Mouse (Mus musculus) kidney, postnatal 36 days (tissue): ENCODE results near the gene Gsta3.
"Not testable (repeated sequence)": the region's sequence is repeated elsewhere in the genome, so short reads cannot be mapped to it uniquely, and the experiment has no call there.

Experiments
- DNase-seq, 2 experiments: peaks; one replicate each; pipeline ENCODE4 v3.0.0; 2021 to 2022; ENCODE audit warnings: mixed read lengths in 2 of 2

The Gsta3 gene

DNA sequence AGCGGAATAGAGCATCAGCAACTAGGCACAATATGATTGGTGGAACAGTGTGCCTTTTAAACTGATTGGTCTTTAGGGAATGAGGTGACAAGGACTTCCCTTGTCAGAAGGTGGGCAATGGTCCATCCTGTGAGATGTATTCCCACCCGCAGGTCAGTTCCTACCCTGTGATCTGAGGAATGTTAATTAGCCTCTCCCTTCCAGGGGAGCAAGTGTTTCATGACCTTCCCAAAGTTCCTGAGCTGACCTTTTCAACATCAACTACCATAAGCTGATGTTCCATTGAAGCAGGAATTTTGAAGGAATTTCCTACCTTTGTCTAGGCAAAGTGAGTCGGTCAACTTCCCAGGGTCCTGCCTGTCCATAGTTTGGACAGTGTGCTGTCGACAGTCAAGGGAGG lies 13.5 kb downstream of the Gsta3 start:
- no peak for DNase-seq

DNA sequence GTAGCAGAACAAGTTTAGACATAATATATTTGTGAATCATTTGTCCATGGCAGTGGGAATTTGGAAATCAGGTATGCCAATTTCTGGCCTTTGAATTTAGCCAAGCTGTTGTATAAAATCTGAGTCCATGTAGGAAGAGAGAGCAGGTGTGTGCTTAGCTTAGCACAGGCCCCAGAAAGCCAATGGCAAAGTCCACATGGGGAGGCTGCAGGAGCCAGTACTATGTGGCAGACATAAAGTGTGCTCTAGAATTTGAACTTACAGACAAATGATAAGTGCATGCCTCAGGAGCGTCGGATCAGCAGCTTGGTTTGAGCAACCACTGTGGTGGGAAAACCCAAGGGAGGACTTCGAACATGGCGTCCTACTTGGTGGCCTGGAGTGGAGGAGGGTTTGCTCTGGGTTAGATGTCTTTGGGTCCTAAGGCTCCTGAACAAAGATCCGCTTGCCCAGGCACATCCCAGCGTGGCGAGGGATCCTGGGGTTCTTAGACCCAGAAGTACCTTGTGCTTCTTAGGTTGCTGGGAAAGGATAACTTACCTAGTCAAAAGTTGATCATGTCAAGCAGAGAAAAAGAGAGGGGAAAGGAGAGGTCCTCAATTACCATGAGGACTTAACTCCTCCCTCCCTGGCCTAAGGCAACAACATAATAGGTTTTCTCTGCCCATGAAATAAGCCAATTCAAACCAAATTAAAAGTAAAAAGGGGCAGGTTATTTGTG lies 15.4 kb downstream of the Gsta3 start:
- no peak for DNase-seq

DNA sequence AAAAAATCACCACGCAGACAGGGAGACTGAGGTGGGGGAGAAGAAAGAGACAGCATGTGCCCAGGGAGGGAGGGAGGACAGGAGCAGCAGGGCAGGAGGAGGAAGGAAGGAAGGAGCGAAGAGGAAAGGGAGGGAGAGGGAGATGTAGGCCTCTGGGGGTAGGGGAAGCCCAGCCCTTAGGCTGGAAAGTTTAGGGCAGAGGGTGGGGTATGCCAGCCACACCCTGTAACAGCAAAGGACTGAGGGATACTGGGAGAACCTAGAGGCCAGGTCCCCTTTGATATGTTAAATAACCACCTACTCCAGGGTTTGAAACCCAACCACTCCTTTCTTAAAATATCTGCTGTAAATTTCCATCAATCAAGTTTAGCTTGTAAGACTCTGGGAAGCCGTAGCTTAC lies 16.0 kb downstream of the Gsta3 start:
- no peak for DNase-seq

DNA sequence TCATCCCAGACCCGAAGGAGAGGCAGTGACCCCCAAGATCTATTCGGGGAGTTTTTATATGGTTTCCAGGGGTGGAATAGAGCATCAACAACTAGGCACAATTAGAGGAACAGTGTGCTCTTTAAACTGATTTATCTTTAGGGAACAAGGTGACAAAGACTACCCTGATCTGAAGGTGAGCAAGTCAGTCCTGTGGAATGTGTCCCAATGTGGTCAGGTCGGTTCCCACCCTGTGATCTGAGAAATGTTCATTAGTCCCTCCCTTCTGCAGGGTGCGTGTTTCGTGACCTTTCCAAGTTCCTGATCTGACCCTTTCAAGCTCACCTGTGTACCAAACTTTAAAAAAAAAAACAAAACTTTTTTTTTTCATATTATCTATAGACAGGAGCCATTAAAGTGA lies 16.5 kb downstream of the Gsta3 start:
- DNase-seq = no peak

DNA sequence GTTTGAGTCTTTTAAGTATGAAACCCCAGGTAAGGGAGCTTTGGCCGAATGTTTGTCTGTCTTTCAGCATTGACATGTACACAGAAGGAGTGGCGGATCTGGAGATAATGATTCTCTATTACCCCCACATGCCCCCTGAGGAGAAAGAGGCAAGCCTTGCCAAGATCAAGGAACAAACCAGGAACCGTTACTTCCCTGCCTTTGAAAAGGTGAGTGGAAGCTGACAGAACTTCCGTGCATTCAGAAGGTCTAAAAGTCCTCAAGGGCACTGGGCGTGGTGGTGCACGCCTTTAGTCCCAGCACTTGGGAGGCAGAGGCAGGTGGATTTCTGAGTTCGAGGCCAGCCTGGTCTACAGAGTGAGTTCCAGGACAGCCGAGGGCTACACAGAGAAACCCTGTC lies 19.6 kb downstream of the Gsta3 start:
- DNase-seq = not testable (repeated sequence)

DNA sequence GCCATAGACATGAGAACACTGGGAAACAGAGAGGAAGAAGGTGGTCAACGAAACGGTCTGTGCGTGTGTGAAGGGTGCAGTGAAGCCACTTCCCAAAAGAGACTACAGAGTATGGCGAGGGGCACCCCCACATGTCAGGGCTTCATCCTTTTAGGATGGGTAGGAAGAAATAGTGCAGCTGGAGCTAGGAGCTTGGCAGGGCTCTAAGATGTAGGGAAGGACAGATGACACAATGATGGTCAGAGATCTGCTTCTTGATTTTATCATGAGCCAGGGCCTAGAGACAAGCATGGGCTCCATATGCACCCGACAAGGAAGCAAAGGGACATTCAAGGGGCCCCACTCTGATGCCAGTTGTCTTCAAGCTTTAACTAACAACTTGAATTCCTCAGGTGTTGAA lies 22.0 kb downstream of the Gsta3 start:
- DNase-seq = no peak

DNA sequence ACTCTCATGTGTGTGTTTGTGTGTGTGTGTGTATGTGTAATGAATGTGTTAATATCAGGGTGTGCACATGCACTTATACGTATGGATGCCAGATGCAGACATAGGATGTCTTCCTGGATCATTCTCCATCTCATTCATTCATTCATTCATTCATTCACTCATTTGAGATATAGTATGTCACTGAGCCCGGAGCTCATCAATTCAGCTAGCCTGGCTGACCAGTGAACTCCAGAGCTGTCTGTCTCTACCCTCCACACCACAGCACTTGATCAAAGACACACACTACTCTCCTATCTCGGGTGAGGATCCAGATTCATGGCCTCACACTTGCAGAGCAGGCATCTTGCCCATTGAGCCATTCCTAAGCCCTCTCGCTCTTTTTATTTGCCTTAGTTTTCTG lies 23.6 kb downstream of the Gsta3 start:
- no peak for DNase-seq

DNA sequence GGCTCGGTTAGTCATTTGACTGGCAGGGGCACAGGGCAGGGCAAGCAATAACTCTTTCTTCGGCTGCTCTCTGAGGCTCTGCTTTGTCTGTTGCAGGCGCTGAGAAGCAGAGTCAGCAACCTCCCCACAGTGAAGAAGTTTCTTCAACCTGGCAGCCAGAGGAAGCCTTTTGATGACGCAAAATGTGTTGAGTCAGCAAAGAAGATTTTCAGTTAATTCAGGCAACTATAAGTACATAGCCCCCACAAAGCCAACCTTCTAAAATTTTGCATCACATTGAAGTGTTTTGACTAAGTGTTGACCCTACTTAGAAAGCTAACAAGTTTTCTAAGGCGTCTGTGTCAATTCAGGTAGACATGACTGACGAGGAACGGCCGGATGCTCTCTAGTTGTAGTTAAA lies 24.4 kb downstream of the Gsta3 start:
- no peak for DNase-seq

DNA sequence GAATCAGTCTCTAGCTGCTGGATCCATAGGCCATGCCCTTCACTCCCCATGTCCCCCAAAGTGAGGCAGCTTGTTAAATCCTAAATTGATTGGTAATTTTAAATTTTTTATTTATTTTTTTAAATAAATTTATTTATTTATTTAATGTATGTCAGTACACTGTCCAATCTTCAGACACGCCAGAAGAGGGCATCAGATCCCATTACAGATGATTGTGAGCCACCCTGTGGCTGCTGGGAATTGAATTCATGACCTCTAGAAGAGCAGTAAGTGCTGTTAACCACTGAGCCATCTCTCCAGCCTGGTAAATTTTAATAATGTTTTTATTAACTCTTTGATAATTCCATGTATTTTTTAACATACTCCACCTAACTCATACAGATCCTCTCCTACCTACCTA lies 26.4 kb downstream of the Gsta3 start:
- no peak for DNase-seq

DNA sequence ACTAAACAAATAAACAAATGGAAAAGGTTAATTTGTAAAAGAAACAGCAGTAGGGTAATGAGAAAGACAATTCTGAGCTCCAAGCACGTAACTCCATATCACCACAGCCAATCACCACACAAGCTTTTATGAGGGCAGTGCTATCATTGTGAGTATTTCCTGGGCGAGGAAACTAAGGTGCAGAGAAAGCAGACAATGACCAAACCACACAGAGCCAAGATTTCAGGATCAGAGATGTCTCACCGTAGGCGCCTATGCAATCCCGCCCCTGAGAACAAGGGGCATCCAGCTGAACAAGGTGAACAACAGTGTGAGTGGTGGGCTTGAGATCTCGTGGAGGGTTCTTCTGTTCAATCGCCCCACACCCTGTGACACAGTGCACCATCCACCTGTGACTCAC lies 27.1 kb downstream of the Gsta3 start:
- DNase-seq = not testable (repeated sequence)

DNA sequence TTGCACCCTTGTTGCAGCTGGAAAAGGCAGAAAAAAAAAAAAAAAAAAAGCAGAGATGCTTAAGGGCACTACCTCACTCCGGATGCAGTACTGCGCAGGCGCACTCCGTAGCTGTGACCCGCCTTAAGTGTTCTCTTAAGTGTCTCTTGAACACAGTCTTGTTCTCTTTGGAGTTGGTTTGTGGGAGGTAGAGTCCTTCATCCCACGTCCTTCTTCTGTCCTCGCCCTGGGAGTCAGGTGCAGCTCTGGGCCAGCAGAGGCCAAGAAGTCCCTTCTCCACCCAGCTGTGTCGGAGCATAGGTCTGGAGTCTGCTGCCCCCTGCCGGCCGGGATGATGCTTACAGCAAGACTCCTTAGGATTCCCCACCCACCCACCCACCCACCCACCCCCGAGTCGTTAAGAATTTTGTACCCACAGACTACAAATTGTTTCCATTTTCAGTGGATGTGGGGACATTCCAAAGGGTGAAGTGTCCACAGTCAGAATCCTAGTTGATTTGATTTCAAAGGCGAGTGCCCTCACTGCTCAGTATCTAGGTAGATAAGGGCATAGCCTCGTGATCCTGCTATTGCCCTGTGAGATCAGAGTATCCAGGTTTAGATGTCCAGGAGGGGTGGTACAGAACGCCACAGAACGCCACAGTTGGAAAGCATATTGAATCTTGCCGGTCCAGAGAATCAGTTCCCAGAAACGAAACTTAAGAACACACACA lies 31.1 kb downstream of the Gsta3 start:
- peak; percentile 79 to 93 for DNase-seq

DNA sequence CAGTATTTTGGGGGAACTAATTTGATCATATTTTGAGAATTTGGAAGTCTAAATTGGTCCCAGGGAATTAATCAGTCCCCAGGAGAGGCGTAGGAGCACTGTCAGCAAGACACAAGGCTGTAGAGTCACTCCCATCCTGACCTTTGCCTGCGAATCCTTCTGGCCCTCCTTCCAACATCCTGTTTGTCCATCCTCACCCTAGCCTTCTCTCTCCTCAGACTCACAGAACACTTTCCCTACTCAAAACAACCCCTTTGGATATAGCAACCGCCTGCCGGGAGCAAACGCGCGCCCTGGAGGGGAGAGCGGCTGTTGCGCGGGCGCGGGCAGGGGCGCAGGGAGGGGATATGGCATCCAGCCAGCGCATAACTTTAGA lies 31.7 kb downstream of the Gsta3 start:
- peak; percentile 19 to 22 for DNase-seq

DNA sequence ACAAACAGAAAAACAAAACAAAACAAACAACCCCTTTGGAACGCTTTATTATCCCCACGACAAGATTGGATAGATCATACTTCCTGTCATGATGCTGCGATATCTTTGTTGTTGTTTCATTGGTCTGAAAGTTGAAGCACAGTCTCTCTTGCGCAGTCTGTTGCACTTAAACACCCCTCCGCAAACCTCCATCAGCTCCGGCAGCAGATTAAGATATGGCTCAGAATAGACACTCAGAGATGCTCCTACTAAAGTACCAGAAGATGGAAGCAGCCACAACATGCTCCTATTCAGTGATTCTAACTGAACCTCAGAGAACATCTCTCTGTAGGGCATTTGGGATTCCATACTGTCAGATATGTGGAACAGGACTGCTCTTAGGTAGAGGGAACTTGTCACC lies 32.7 kb downstream of the Gsta3 start:
- no peak for DNase-seq

DNA sequence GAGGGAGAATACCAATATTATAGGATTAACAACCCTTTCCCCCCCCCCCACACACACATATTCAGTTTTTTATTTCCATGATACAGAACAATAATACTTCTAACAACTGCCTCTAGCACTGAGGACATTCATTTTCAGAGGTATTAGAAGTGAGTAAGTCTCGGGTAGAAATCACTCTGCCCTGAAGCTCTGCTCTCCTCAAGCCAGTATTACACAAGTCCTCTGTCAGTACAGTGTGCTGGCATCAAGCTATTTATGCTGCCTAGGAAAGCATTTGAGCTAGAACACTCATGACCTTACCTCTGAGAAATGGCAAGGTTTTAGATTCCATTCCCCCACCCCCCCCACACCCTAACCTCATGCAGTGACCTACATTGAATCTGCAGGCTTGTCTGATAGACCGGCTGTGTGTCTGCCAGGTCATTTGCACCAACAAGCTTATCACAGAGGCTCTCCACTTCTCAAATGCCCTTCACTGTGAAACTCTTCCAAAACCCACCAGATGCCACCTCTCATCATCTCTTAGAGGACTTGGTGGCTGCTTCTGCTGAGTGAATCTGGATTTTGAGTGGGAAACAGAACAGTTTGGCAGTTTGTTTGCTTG lies 34.1 kb downstream of the Gsta3 start:
- DNase-seq = no peak

DNA sequence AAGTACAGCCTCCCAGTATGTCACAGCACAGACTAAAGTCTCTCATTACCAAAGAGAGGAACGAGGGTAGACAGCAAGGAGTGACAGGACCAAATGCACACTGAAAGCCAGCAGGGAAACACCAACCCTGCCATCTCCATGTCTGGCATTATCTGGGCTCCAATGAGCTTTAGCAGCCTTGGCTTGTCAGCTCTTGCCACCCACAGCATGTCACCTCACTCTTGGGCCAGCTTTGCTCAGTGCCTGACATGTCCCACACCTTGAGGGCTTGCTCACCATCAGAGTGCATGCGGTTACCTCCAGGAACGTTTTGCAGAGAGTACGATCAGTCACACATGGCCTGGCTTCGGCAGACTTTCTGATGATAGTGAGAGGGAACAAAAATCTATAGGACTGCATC lies 35.0 kb downstream of the Gsta3 start:
- not testable (repeated sequence) for DNase-seq

DNA sequence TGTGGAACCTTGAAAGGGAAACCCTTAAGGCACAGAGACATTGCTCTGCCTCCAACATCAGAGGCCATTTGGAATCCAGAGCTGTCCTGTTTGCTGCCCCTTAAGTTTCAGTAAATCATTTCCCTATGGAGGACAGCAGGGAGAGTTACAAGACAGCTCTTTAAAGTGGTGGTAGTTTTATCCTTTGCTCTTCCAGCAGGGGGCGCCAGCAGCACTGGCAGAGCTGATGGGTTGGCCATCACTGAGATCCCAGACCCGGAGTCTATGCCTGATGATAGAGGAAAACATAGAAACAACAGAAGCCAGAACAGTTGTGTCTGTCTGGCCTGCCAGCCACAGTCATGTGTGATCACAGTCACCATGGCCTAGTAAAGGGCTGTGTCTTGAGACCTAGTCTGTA lies 35.8 kb downstream of the Gsta3 start:
- not testable (repeated sequence) for DNase-seq

DNA sequence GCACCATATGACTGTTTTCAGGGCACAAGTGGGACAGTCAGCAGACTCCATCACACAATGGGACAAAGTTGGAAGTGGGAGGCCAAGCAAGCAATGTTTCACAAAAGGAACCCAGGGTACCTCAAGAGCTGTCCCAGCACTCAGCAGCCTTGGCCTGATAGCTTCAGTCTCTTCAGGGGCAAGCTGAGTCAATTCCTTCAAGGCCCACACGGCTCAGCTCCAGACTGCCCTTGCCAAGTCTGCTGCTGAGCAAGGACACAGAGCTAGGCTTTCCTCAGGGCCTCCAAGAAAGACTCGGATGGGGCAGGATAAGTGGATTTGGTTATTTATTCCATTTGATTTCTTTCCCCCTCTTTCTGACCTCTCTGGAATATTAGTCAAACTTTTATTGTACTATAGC lies 39.9 kb downstream of the Gsta3 start:
- no peak for DNase-seq

DNA sequence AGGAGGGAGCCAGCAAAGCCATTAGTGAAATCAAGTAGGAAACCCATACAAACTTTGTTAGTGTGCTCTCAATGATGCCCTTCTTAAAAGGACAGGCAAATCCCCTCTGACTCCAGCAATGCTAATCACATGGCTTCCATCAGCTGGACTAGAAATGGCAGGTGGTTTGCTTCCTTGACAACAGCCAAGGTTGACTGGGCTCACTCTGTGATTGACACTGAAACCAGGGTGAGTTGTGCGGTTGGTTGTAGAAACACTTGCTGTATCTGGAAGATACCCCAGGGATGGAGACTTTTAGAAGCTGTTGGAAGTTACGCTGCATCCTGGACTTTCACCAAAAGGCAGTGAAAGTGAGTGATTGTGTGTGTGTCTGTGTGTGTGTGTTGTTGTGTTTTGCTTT lies 44.3 kb downstream of the Gsta3 start:
- DNase-seq = not testable (repeated sequence)

DNA sequence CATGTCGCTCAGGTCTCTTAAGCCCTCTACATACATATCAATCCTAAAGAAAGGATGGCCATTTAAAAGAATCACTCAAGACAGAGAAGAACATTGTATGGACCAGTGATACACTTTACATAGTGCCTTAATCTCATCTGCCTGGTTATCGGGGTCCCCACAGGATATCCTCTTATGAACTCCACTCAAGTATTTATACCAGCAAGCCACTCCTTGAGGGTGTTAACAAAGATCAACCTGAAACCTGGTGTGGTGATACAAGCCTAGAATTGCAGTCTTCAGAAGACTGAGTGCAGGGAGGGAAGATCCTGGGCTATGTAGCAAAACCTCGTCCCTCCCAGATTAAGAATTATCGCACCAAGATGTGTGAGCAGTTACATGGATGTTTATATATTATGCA lies 51.0 kb downstream of the Gsta3 start:
- DNase-seq = no peak

DNA sequence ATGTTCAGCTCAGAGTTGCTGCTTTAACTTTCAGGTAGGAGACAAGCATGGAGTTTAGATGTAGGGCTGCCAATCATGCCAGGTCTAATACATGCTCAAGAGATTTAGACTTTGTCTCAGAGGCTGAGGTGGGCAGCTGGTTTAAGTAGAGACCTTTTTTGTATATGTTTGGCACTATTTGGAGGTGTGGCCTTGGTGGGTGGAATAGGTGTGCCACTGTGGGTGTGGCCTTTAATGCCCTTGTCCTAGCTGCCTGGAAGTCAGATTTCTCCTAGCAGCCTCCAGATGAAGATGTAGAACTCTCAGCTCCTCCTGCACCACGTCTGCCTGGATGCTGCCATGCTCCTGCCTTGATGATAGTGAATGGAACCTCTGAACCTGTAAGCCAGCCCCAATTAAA lies 52.2 kb downstream of the Gsta3 start:
- no peak for DNase-seq

DNA sequence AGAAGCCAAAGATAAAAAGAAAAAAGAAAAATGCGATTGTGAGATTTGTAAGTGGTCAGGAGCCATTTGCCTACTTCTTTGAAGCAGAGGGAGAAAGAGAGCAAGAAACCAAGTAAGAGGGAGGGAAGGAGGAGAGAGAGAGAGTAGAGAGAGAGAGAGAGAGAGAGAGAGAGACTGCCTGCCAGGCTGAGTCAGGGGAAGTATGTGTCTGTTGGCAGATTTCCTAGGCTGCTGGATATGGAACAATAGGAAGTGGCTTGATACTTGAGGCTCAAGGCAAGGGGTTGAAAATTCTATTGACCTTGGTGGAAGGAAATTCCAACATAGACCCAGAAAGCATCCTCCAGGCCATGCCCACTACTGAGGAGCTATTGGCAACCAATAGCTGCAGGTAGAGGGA lies 55.8 kb downstream of the Gsta3 start:
- DNase-seq = no peak

DNA sequence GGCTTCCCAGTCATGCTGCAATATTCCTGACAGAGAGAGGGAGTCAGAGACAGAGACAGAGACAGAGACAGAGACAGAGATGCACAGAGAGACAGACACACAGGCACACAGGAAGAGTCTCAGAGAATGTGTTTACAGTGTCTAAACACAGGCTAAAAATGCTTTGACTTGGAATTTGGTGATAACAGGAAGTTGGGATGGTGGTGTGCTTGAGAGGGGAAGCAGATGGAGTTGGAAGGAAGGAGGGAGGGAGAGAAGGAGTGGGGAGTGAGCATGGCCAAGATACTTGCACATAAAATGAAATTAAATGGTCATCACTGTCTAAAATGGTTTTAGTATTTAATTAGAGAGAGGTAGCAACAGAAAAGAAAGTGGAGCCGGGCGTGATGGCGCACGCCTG lies 57.7 kb downstream of the Gsta3 start:
- no peak for DNase-seq

DNA sequence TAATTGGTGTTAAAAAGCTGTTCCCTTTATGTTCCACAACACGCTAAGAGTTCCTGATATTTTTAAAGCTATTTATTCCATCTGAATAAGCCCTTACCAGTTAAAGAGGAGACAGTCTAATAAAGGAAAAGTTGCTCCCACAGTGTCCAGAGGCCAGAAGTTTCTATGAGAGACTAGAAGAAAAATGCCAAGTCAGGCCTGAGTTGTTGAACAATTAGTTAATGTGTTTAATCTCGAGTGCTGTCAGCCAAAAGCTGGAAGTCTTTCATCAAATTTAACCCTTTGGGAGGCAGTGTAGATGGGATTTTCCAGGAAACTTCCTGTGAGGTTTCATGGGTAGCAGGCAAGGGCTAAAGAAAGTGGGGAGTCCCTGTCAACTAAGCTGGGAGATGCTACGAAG lies 59.4 kb downstream of the Gsta3 start:
- DNase-seq = peak; percentile 10 to 16

DNA sequence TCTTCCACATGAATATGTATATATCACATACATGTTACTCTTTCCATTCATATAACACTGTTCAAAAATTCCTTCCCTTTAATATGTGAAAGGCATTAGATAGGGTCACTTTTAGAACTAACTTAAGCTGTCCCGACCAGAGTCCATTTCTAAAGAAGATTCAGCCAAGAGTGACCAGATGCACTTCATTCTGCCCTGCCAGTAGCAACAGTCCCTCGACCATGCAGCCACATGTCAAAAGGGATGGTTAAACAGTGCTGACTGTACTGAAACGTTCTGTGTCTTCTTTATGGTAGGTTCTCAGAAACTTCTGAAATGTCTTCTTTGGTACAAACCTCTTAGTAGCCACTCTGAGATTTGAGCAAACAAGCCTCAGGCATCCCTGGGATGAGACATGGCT lies 61.3 kb downstream of the Gsta3 start:
- peak; percentile 30 to 31 for DNase-seq
